Mouse (Mus musculus): ENCODE results near the gene Maz.
A peak's percentile ranks its signal among the peaks of the same experiment; 100 is the strongest.

Maz gene

GRCm38 (mm10) chr7:127020901-127021562 is 5.8 kb downstream of the Maz start, which contains the start of the genes Gm42742 and Prrt2:
Gene Gm42742 (minus strand): TSS chr7:127021097.
Gene Prrt2 (minus strand): TSS chr7:127021211.
- no peak for DNase-seq (ENCODE audit: low spot score)

GRCm38 (mm10) chr7:127020491-127020890 is 6.3 kb downstream of the Maz start:
- DNase-seq (ENCODE audit: low spot score), result no peak

GRCm38 (mm10) chr7:127020031-127020430 is 6.8 kb downstream of the Maz start:
- no peak for DNase-seq (ENCODE audit: low spot score)

GRCm38 (mm10) chr7:127019306-127019960 is 7.4 kb downstream of the Maz start:
- no peak for DNase-seq (ENCODE audit: low spot score)

- DNase-seq (ENCODE audit: low spot score), result no peak
Observed at GRCm38 (mm10) chr7:127018416-127019305, 8.2 kb downstream of the Maz start.

GRCm38 (mm10) chr7:127017950-127018345 is 8.9 kb downstream of the Maz start:
- DNase-seq (ENCODE audit: low spot score), result no peak

GRCm38 (mm10) chr7:127016971-127017949 is 9.6 kb downstream of the Maz start, which contains the start of gene Pagr1a:
Gene Pagr1a (minus strand): TSS chr7:127017352.
- peak; percentile 96 for DNase-seq (ENCODE audit: low spot score)

- DNase-seq (ENCODE audit: low spot score), result no peak
Observed at GRCm38 (mm10) chr7:127016486-127016938, 10.3 kb downstream of the Maz start.

GRCm38 (mm10) chr7:127016481-127016485 is 10.6 kb downstream of the Maz start, which contains the start of gene Pagr1b:
Gene Pagr1b (minus strand): TSS chr7:127016484.
- DNase-seq (ENCODE audit: low spot score), result no peak

- DNase-seq (ENCODE audit: low spot score), result no peak
Observed at GRCm38 (mm10) chr7:127016081-127016480, 10.8 kb downstream of the Maz start.

- DNase-seq (ENCODE audit: low spot score), result no peak
Observed at GRCm38 (mm10) chr7:127014993-127015392, 11.8 kb downstream of the Maz start.

GRCm38 (mm10) chr7:127014320-127014719 is 12.5 kb downstream of the Maz start, which contains the start of gene Mvp:
Gene Mvp (minus strand): TSS chr7:127014621.
- no peak for DNase-seq (ENCODE audit: low spot score)

- DNase-seq (ENCODE audit: low spot score), result no peak
Observed at GRCm38 (mm10) chr7:127013385-127013784, 13.5 kb downstream of the Maz start.

GRCm38 (mm10) chr7:127012845-127013244 is 14.0 kb downstream of the Maz start:
- no peak for DNase-seq (ENCODE audit: low spot score)

- no peak for DNase-seq (ENCODE audit: low spot score)
Observed at GRCm38 (mm10) chr7:127012374-127012773, 14.5 kb downstream of the Maz start.

GRCm38 (mm10) chr7:127011717-127012116 is 15.1 kb downstream of the Maz start:
- no peak for DNase-seq (ENCODE audit: low spot score)

GRCm38 (mm10) chr7:127011051-127011450 is 15.8 kb downstream of the Maz start:
- no peak for DNase-seq (ENCODE audit: low spot score)

GRCm38 (mm10) chr7:127009307-127010085 is 17.3 kb downstream of the Maz start:
- no peak for DNase-seq (ENCODE audit: low spot score)

GRCm38 (mm10) chr7:127008239-127009019 is 18.4 kb downstream of the Maz start:
- peak; percentile 75 for DNase-seq (ENCODE audit: low spot score)

GRCm38 (mm10) chr7:127007313-127008024 is 19.4 kb downstream of the Maz start:
- DNase-seq (ENCODE audit: low spot score), result no peak
